ENCODE assay signal across 8 mouse cellular contexts in the genomic region with DNA sequence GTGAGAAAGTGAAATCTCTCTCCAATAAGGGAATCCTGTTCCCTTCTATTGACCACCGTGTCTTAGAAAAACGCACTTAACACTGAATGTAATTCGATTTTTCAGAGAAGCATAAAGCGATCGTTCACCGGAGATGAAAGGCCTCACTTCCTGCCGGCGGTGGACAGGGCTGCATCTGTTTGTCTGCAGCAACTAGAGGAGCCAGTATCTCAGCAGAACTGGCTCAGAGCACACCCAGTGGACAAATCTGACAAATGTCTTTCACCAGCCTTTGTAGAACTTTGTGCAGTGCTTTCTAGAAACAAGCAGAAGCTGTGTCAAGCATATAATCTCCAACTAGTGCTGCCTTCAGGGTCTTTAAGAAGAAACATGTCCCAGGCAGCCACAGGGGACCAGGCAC. TPM values are rescaled to one million over a fixed set of nuclear protein-coding genes. Genes with fewer than 3 reads are reported as not detected.
DNase-seq lines count a peak whose midpoint lies in the region; ATAC-seq and TF ChIP-seq lines count a peak whose summit lies in the region.

No protein-coding gene starts in this region.

- no peaks in the 10 kb centered on the region for H3K9me3 ChIP-seq in heart, embryonic 14.5 days (ENCODE audit: control insufficient read depth, low read length)
- peaks cover 12% of the 10 kb centered on the region for H3K9me3 ChIP-seq in E14TG2a.4 (ENCODE audit: low read length)
- H3K9me3 ChIP-seq in intestine, postnatal 0 days (ENCODE audit: control insufficient read depth), result no peaks in the 10 kb centered on the region

- no peak overlapping the region for H3K27ac ChIP-seq in heart, embryonic 14.5 days (replicated peaks in 1 of 2; ENCODE audit: control insufficient read depth in 1 of 2, insufficient read depth in 1 of 2, low read depth in 2 of 2, low read length in 2 of 2)
- H3K27ac ChIP-seq in intestine, postnatal 0 days (ENCODE audit: low read depth, low read length), result no peak overlapping the region

- ATAC-seq in heart, embryonic 14.5 days (ENCODE audit: insufficient number of reproducible peaks, insufficient read depth, low FRiP score, low read depth), result no peak
- ATAC-seq in intestine, postnatal 0 days, result 0 out of 2 replicates have a peak, but pooled peaks have one; percentile 31

- H3K9ac ChIP-seq in heart, embryonic 14.5 days (ENCODE audit: low read length), result peak overlapping the region; percentile 38; the same call in 1 of the 2 replicates
- H3K9ac ChIP-seq in intestine, postnatal 0 days (ENCODE audit: low read depth, low read length), result no peak overlapping the region

- no peaks in the 10 kb centered on the region for H3K36me3 ChIP-seq in heart, embryonic 14.5 days (ENCODE audit: control insufficient read depth, insufficient read depth, low read length)
- H3K36me3 ChIP-seq in E14TG2a.4 (ENCODE audit: insufficient read depth, low read length), result 0 out of 2 replicates have a peak, but pooled peaks cover 4% of the 10 kb centered on the region
- no peaks in the 10 kb centered on the region for H3K36me3 ChIP-seq in intestine, postnatal 0 days (ENCODE audit: control insufficient read depth, insufficient read depth)

- DNase-seq in heart, adult 9 months (ENCODE audit: low spot score in 2 of 2), result no peak
- DNase-seq in embryo, embryonic 9.5 days (ENCODE audit: extremely low spot score), result peak; percentile 38
- DNase-seq in ovary, postnatal 36 days (ENCODE audit: low spot score), result no peak
- DNase-seq in right cerebral cortex, postnatal 36 days (ENCODE audit: low spot score in 2 of 2), result no peak
- no peak for DNase-seq in urinary bladder, adult 18-20 months (ENCODE audit: low spot score in 2 of 2)

- H3K27me3 ChIP-seq in heart, embryonic 14.5 days (ENCODE audit: control insufficient read depth, insufficient read depth, low read length), result no peaks in the 10 kb centered on the region
- H3K27me3 ChIP-seq in E14TG2a.4 (ENCODE audit: insufficient read depth, low read length), result no peaks in the 10 kb centered on the region
- H3K27me3 ChIP-seq in intestine, postnatal 0 days (replicated peaks; ENCODE audit: control insufficient read depth, insufficient read depth, low read length), result no peaks in the 10 kb centered on the region

- 7% methylated on average over 8 of the region's 8 CpGs for WGBS in heart, embryonic 14.5 days
- 7% methylated on average over 8 of the region's 8 CpGs for WGBS in intestine, postnatal 0 days

- peak overlapping the region; percentile 37; the same call in 1 of the 2 replicates for H3K4me2 ChIP-seq in heart, embryonic 14.5 days (ENCODE audit: low read length)
- no peak overlapping the region for H3K4me2 ChIP-seq in intestine, postnatal 0 days (replicated peaks; ENCODE audit: low read depth)

- H3K4me1 ChIP-seq in heart, embryonic 14.5 days (ENCODE audit: control insufficient read depth in 2 of 2, insufficient read depth in 2 of 2, low read length in 2 of 2), result peaks cover 7 to 12% of the 10 kb centered on the region in 2 experiments; a peak in 3 of 4 replicates
- peaks cover 86% of the 10 kb centered on the region for H3K4me1 ChIP-seq in E14TG2a.4 (replicated peaks; ENCODE audit: low read depth, low read length)
- H3K4me1 ChIP-seq in intestine, postnatal 0 days (replicated peaks; ENCODE audit: control insufficient read depth, insufficient read depth, low read length), result no peaks in the 10 kb centered on the region

- no peak for TF ChIP-seq CTCF in E14TG2a.4 (conservative IDR thresholded peaks at IDR 0.05; ENCODE audit: low read length)
- TF ChIP-seq CTCF in intestine, postnatal 0 days (IDR thresholded peaks at IDR 0.05; ENCODE audit: low read depth), result peak; percentile 59

- no peak overlapping the region for H3K4me3 ChIP-seq in heart, embryonic 14.5 days (ENCODE audit: control insufficient read depth in 1 of 2, insufficient read depth in 1 of 2, low read depth in 1 of 2, low read length in 2 of 2)
- peak overlapping the region; percentile 72 for H3K4me3 ChIP-seq in E14TG2a.4 (replicated peaks; ENCODE audit: low read length)
- no peak overlapping the region for H3K4me3 ChIP-seq in intestine, postnatal 0 days (ENCODE audit: low read depth, low read length)

RNA-seq across cellular contexts. Expression of a gene that starts 14.5 kb away (rescaled TPM):
- polyA plus RNA-seq in heart, embryonic 14.5 days (2014; fragmentation: Nextera tagmentation; extraction: Ambion mirVana), result 1.7 and 2.5 TPM in 2 replicates
- polyA plus RNA-seq in intestine, postnatal 0 days (2015; fragmentation: Nextera tagmentation; extraction: Ambion mirVana), result 7.0 and 9.3 TPM in 2 replicates

RNA-seq across cellular contexts. Expression of a gene that starts 42.0 kb away (rescaled TPM):
- 17.8 and 20.4 TPM in 2 replicates for polyA plus RNA-seq in heart, embryonic 14.5 days (2014; fragmentation: Nextera tagmentation; extraction: Ambion mirVana)
- 26.5 and 26.6 TPM in 2 replicates for polyA plus RNA-seq in intestine, postnatal 0 days (2015; fragmentation: Nextera tagmentation; extraction: Ambion mirVana)

RNA-seq across cellular contexts. Expression of a gene that starts 42.0 kb away (rescaled TPM):
- polyA plus RNA-seq in heart, embryonic 14.5 days (2014; fragmentation: Nextera tagmentation; extraction: Ambion mirVana), result 20.4 and 23.1 TPM in 2 replicates
- polyA plus RNA-seq in intestine, postnatal 0 days (2015; fragmentation: Nextera tagmentation; extraction: Ambion mirVana), result 13.4 and 14.0 TPM in 2 replicates

RNA-seq across cellular contexts. Expression of a gene that starts 54.0 kb away (rescaled TPM):
- 0.22 TPM in 1 of 2 replicates, not detected in the other for polyA plus RNA-seq in heart, embryonic 14.5 days (2014; fragmentation: Nextera tagmentation; extraction: Ambion mirVana)
- 10.5 and 11.2 TPM in 2 replicates for polyA plus RNA-seq in intestine, postnatal 0 days (2015; fragmentation: Nextera tagmentation; extraction: Ambion mirVana)
